Mouse (Mus musculus) gastrocnemius, postnatal 4 days (tissue): Measurements from ENCODE around the gene Rbm17. TPM values are rescaled to one million over a fixed set of nuclear protein-coding genes. Genes with fewer than 3 reads are reported as not detected.

ENCODE experiments used
- DNase-seq, 2 experiments: peaks; one replicate each; pipeline ENCODE4 v3.0.0; 2021 to 2022; ENCODE audit warnings: low spot score in 2 of 2, mixed read lengths in 2 of 2
- total RNA-seq, 2 experiments: library from RNA; stranded (reverse); gene quantifications; 2 replicates each; pipeline ENCODE4 v1.2.3; 2021

The Rbm17 gene
- total RNA-seq, 2 experiments from 2014 or later = 86.5 to 99.4 TPM

GRCm38 (mm10) chr2:11601795-11602194 is 2.2 kb downstream of the Rbm17 start:
- DNase-seq = no peak

- DNase-seq = no peak
These were observed 6.0 kb downstream of the Rbm17 start for GRCm38 (mm10) chr2:11597906-11598305.

GRCm38 (mm10) chr2:11596690-11597089 is 7.3 kb downstream of the Rbm17 start:
- no peak for DNase-seq

- no peak for DNase-seq
These were observed 16.0 kb downstream of the Rbm17 start for GRCm38 (mm10) chr2:11587996-11588395.

- no peak for DNase-seq
These were observed 24.6 kb downstream of the Rbm17 start for GRCm38 (mm10) chr2:11579399-11579798.

- DNase-seq = no peak
These were observed 25.8 kb downstream of the Rbm17 start for GRCm38 (mm10) chr2:11578187-11578586.

- DNase-seq = no peak
These were observed 30.3 kb downstream of the Rbm17 start for GRCm38 (mm10) chr2:11573684-11574083.

- DNase-seq = no peak
These were observed 32.9 kb downstream of the Rbm17 start for GRCm38 (mm10) chr2:11571004-11571535.

GRCm38 (mm10) chr2:11568471-11568870 is 35.5 kb downstream of the Rbm17 start:
- DNase-seq = no peak

GRCm38 (mm10) chr2:11567781-11568362 is 36.1 kb downstream of the Rbm17 start:
- DNase-seq = peak in 1 of 2 experiments; percentile 30

GRCm38 (mm10) chr2:11566898-11567297 is 37.1 kb downstream of the Rbm17 start:
- DNase-seq = no peak

- DNase-seq = no peak
These were observed 37.7 kb downstream of the Rbm17 start for GRCm38 (mm10) chr2:11566241-11566640.

GRCm38 (mm10) chr2:11564768-11565167 is 39.2 kb downstream of the Rbm17 start:
- no peak for DNase-seq

- DNase-seq = no peak
These were observed 40.7 kb downstream of the Rbm17 start for GRCm38 (mm10) chr2:11563256-11563655.

- DNase-seq = no peak
These were observed 45.3 kb downstream of the Rbm17 start for GRCm38 (mm10) chr2:11558654-11559053.

GRCm38 (mm10) chr2:11557244-11557643 is 46.7 kb downstream of the Rbm17 start:
- DNase-seq = no peak

GRCm38 (mm10) chr2:11555316-11555715 is 48.6 kb downstream of the Rbm17 start:
- DNase-seq = no peak

GRCm38 (mm10) chr2:11553471-11554400 is 50.2 kb downstream of the Rbm17 start, which contains the start of gene Pfkfb3:
Gene Pfkfb3, minus strand, starts transcription at chr2:11554077.
- DNase-seq = peak; percentile 42 to 71

GRCm38 (mm10) chr2:11552966-11553451 is 50.9 kb downstream of the Rbm17 start:
- peak in 1 of 2 experiments; percentile 18 for DNase-seq

GRCm38 (mm10) chr2:11552297-11552821 is 51.6 kb downstream of the Rbm17 start:
- no peak for DNase-seq

- no peak for DNase-seq
These were observed 52.2 kb downstream of the Rbm17 start for GRCm38 (mm10) chr2:11551726-11552125.

GRCm38 (mm10) chr2:11548508-11548907 is 55.4 kb downstream of the Rbm17 start:
- no peak for DNase-seq
